Mouse (Mus musculus) myocyte (in vitro differentiated cells): ENCODE measurements at regions not wholly inside any gene's neighbourhood (a gene's known extent, or its start where the extent isn't known, plus 50 kb on each side); places are given as distances from the start of the nearest gene placed in this dataset.

Experiments
- CEBPB ChIP-seq: IDR thresholded peaks from 2 replicates; pipeline ENCODE4 v1.6.1; 2011; ENCODE audit warnings: mild to moderate bottlenecking, moderate library complexity; ENCODE audit not compliant: poor library complexity, insufficient read depth, severe bottlenecking
- E2F4 ChIP-seq: IDR thresholded peaks from one replicate; pipeline ENCODE4 v1.6.1; 2011; ENCODE audit warnings: mild to moderate bottlenecking, control low read depth, moderate library complexity; ENCODE audit not compliant: insufficient read depth
- MYOG ChIP-seq, 3 experiments: IDR thresholded peaks; one replicate each; pipeline ENCODE4 v1.6.1; 2011; ENCODE audit warnings: control low read depth in 2 of 3, low read depth in 2 of 3, mild to moderate bottlenecking in 2 of 3; ENCODE audit not compliant: insufficient read length in 2 of 3, control insufficient read depth in 1 of 3, insufficient read depth in 1 of 3
- POLR2A ChIP-seq: IDR thresholded peaks from one replicate; pipeline ENCODE4 v1.6.1; 2011; ENCODE audit warnings: low read depth, mild to moderate bottlenecking, control low read depth, moderate library complexity; ENCODE audit not compliant: insufficient read length
- POLR2AphosphoS2 ChIP-seq: IDR thresholded peaks from one replicate; pipeline ENCODE4 v1.6.1; 2011; ENCODE audit warnings: low read depth, control low read depth; ENCODE audit not compliant: insufficient read length
- SRF ChIP-seq: IDR thresholded peaks from one replicate; pipeline ENCODE4 v1.6.1; 2011; ENCODE audit warnings: low read depth; ENCODE audit not compliant: control insufficient read depth, insufficient read length
- USF1 ChIP-seq: IDR thresholded peaks from one replicate; pipeline ENCODE4 v1.6.1; 2011; ENCODE audit warnings: low read depth, mild to moderate bottlenecking, control low read depth, moderate library complexity

DNA sequence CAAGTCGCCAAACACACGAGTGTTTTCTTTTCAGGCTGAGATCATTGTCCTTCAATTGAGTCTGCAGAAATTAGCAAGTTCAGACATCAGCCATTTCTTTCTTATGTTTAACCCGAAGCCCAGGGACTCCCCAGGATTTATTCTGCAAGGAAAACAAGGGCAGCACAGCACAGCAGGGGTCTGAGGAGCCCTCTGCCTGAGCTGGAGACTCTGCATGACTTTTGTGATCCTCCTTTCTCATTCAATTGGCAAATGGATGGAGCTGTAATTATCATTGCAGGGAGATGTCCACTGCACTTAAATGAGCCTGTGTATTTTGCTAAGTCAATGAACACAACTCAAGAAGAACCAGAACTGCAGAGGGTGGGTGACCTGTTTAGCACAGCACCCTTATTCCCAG, 417.6 kb upstream of the Etaa1 start:
- TF ChIP-seq POLR2AphosphoS2, result no peak
- no peak for TF ChIP-seq SRF
- TF ChIP-seq POLR2A, result no peak
- no peak for TF ChIP-seq USF1
- no peak for TF ChIP-seq MYOG (IDR thresholded peaks at IDR 0.05; ENCODE audit: control insufficient read depth in 1 of 3, insufficient read depth in 1 of 3, insufficient read length in 2 of 3, low read depth in 2 of 3)
- TF ChIP-seq E2F4, result no peak
- TF ChIP-seq CEBPB, result no peak
